Mouse (Mus musculus): ENCODE measurements around the gene Kif14.

GRCm38 (mm10) chr1:136525818-136526217 is 59.7 kb downstream of the Kif14 start:
- TF ChIP-seq CTCF (IDR thresholded peaks at IDR 0.05; ENCODE audit: insufficient read depth, low read length) (no peak), POLR2A (IDR thresholded peaks at IDR 0.05; ENCODE audit: borderline replicate concordance, extremely low read depth, low read depth, low read length) (no peak)
